Mouse (Mus musculus) Muller cell, postnatal 12 days (primary cell): ENCODE measurements around the gene Ablim1.
A peak's percentile ranks its signal among the peaks of the same experiment; 100 is the strongest.

Source experiments
- DNase-seq: peaks from one replicate; pipeline ENCODE4 v3.0.0-alpha.2; 2015; ENCODE audit errors: inconsistent ontology term

Ablim1 gene

GRCm38 (mm10) chr19:56990367-56991111 lies 324.2 kb downstream of the Ablim1 start:
- peak; percentile 93 for DNase-seq

- no peak for DNase-seq
These were observed 325.5 kb downstream of the Ablim1 start for GRCm38 (mm10) chr19:56989171-56989570.

- DNase-seq: no peak
These were observed 330.5 kb downstream of the Ablim1 start for GRCm38 (mm10) chr19:56984229-56984628.

- DNase-seq: no peak
These were observed 331.0 kb downstream of the Ablim1 start for GRCm38 (mm10) chr19:56983757-56984156.
